Mouse (Mus musculus): ENCODE results near the gene Sf3a3.

DNA sequence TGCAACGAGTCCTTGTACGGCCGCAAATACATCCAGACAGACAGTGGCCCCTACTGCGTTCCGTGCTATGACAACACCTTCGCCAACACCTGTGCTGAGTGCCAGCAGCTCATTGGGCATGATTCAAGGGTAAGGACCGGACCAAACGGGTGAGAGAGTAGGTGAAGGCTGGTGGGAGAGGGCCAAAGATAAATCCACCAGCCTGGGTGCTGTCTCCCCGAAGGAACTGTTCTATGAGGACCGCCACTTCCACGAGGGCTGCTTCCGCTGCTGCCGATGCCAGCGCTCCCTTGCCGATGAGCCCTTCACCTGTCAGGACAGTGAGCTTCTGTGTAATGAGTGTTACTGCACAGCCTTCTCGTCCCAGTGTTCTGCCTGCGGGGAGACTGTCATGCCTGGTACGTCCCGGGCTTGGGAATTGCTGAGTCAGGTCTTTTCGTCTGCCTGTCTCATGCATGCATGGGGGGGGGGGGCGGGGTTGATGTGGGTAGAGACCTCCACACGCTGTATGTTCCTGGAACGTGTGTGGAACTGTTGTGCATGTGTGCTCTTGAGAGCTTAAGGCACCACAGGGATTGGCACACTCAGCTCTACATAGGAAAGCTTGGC lies 8.8 kb upstream of the Sf3a3 start:
- no peak for TF ChIP-seq CTCF (IDR thresholded peaks at IDR 0.05; ENCODE audit: low read depth)
- TF ChIP-seq EP300 (IDR thresholded peaks at IDR 0.05; ENCODE audit: low read depth): no peak
